Mouse (Mus musculus): ENCODE results near the gene Lamtor2. TPM values are rescaled to one million over a fixed set of nuclear protein-coding genes. Genes with fewer than 3 reads are reported as not detected.
A peak's percentile ranks its signal among the peaks of the same experiment; 100 is the strongest.

Lamtor2 gene
- polyA plus RNA-seq, 1 experiment = 133 TPM

GRCm38 (mm10) chr3:88503505-88503863, 49.4 kb downstream of the Lamtor2 start:
- no peak overlapping the region for H3K27ac ChIP-seq (ENCODE audit: insufficient read depth, low read length)
- TF ChIP-seq CTCF (IDR thresholded peaks at IDR 0.05; ENCODE audit: extremely low read depth, insufficient read depth, low read length) (no peak), POLR2A (IDR thresholded peaks at IDR 0.05; ENCODE audit: extremely low read depth, insufficient read depth, low read length) (no peak)
- peak overlapping the region; percentile 89 for H3K4me3 ChIP-seq (ENCODE audit: insufficient read depth, low read length)
- peaks cover 2% of the 10 kb centered on the region; the same call in 1 of the 2 replicates for H3K4me1 ChIP-seq (ENCODE audit: control insufficient read depth, insufficient read depth, low read length)

- Histone ChIP-seq H3K27ac (ENCODE audit: insufficient read depth, low read length) (peak overlapping the region; percentile 79), H3K4me3 (ENCODE audit: insufficient read depth, low read length) (peak overlapping the region; percentile 89), H3K4me1 (ENCODE audit: control insufficient read depth, insufficient read depth, low read length) (peaks cover 2% of the 10 kb centered on the region)
- peak; percentile 100 for TF ChIP-seq POLR2A (IDR thresholded peaks at IDR 0.05; ENCODE audit: extremely low read depth, insufficient read depth, low read length)
- no peak for TF ChIP-seq CTCF (IDR thresholded peaks at IDR 0.05; ENCODE audit: extremely low read depth, insufficient read depth, low read length)
These were observed 50.0 kb downstream of the Lamtor2 start for GRCm38 (mm10) chr3:88502641-88503504.

- Histone ChIP-seq H3K4me3 (ENCODE audit: insufficient read depth, low read length) (peak overlapping the region; percentile 89), H3K4me1 (ENCODE audit: control insufficient read depth, insufficient read depth, low read length) (peaks cover 2% of the 10 kb centered on the region), H3K27ac (ENCODE audit: insufficient read depth, low read length) (peak overlapping the region; percentile 65)
- TF ChIP-seq POLR2A (IDR thresholded peaks at IDR 0.05; ENCODE audit: extremely low read depth, insufficient read depth, low read length) (no peak), CTCF (IDR thresholded peaks at IDR 0.05; ENCODE audit: extremely low read depth, insufficient read depth, low read length) (no peak)
These were observed 50.8 kb downstream of the Lamtor2 start for GRCm38 (mm10) chr3:88502031-88502571.

GRCm38 (mm10) chr3:88501366-88502030, 51.4 kb downstream of the Lamtor2 start:
- Histone ChIP-seq H3K4me3 (ENCODE audit: insufficient read depth, low read length) (peak overlapping the region; percentile 89), H3K4me1 (ENCODE audit: control insufficient read depth, insufficient read depth, low read length) (peaks cover 2% of the 10 kb centered on the region), H3K27ac (ENCODE audit: insufficient read depth, low read length) (peak overlapping the region; percentile 65; the same call in 1 of the 2 replicates)
- TF ChIP-seq POLR2A (IDR thresholded peaks at IDR 0.05; ENCODE audit: extremely low read depth, insufficient read depth, low read length) = no peak

- TF ChIP-seq CTCF (IDR thresholded peaks at IDR 0.05; ENCODE audit: extremely low read depth, insufficient read depth, low read length) = no peak
- TF ChIP-seq POLR2A (IDR thresholded peaks at IDR 0.05; ENCODE audit: extremely low read depth, insufficient read depth, low read length) = no peak
- Histone ChIP-seq H3K4me3 (ENCODE audit: insufficient read depth, low read length) (peak overlapping the region; percentile 89; the same call in 1 of the 2 replicates), H3K27ac (ENCODE audit: insufficient read depth, low read length) (no peak overlapping the region), H3K4me1 (ENCODE audit: control insufficient read depth, insufficient read depth, low read length) (peaks cover 2% of the 10 kb centered on the region)
These were observed 52.1 kb downstream of the Lamtor2 start for GRCm38 (mm10) chr3:88500655-88501365.

GRCm38 (mm10) chr3:88500087-88500486, 52.8 kb downstream of the Lamtor2 start:
- TF ChIP-seq POLR2A (IDR thresholded peaks at IDR 0.05; ENCODE audit: extremely low read depth, insufficient read depth, low read length) (no peak), CTCF (IDR thresholded peaks at IDR 0.05; ENCODE audit: extremely low read depth, insufficient read depth, low read length) (no peak)
- Histone ChIP-seq H3K4me1 (ENCODE audit: control insufficient read depth, insufficient read depth, low read length) (peaks cover 5% of the 10 kb centered on the region), H3K27ac (ENCODE audit: insufficient read depth, low read length) (no peak overlapping the region), H3K4me3 (ENCODE audit: insufficient read depth, low read length) (no peak overlapping the region; the same call in 1 of the 2 replicates)

Other genes starting within 250 kb of the Lamtor2 start
- gene Glmp, start 228.1 kb downstream of the Lamtor2 start, polyA plus RNA-seq (2012; rRNA removed) = 90.9 and 97.3 TPM in 2 replicates
- gene Tmem79, start 216.9 kb downstream of the Lamtor2 start, polyA plus RNA-seq (2012; rRNA removed) = 0.83 and 0.86 TPM in 2 replicates
- 84.4 and 91.5 TPM in 2 replicates for gene Smg5, start 216.8 kb downstream of the Lamtor2 start, polyA plus RNA-seq (2012; rRNA removed)
- gene Paqr6, start 188.5 kb downstream of the Lamtor2 start, polyA plus RNA-seq (2012; rRNA removed) = 15.3 and 15.6 TPM in 2 replicates
- gene Bglap3, start 180.3 kb downstream of the Lamtor2 start, polyA plus RNA-seq (2012; rRNA removed) = 14.7 and 17.5 TPM in 2 replicates
- 0.44 TPM in 1 of 2 replicates, not detected in the other for gene Bglap2, start 174.4 kb downstream of the Lamtor2 start, polyA plus RNA-seq (2012; rRNA removed)
- not detected in 2 replicates for gene Bglap, start 168.6 kb downstream of the Lamtor2 start, polyA plus RNA-seq (2012; rRNA removed)
- 10.5 and 11.1 TPM in 2 replicates for gene Pmf1, start 142.7 kb downstream of the Lamtor2 start, polyA plus RNA-seq (2012; rRNA removed)
- gene Slc25a44, start 127.9 kb downstream of the Lamtor2 start, polyA plus RNA-seq (2012; rRNA removed) = 76.3 and 76.4 TPM in 2 replicates
- gene Sema4a, start 91.9 kb downstream of the Lamtor2 start, polyA plus RNA-seq (2012; rRNA removed) = 68.9 and 71.6 TPM in 2 replicates
- 64.7 and 70.6 TPM in 2 replicates for gene Lmna, start 43.1 kb downstream of the Lamtor2 start, polyA plus RNA-seq (2012; rRNA removed)
- gene Mex3a, start 20.7 kb downstream of the Lamtor2 start, polyA plus RNA-seq (2012; rRNA removed) = 1.5 TPM in 2 replicates
- 0.13 and 0.36 TPM in 2 replicates for gene Rab25, start 4.8 kb downstream of the Lamtor2 start, polyA plus RNA-seq (2012; rRNA removed)
- gene Ubqln4, start 684 bp upstream of the Lamtor2 start, polyA plus RNA-seq (2012; rRNA removed) = 103 and 110 TPM in 2 replicates
- 120 and 126 TPM in 2 replicates for gene Ssr2, start 22.8 kb upstream of the Lamtor2 start, polyA plus RNA-seq (2012; rRNA removed)
- 220 and 224 TPM in 2 replicates for gene Arhgef2, start 52.9 kb upstream of the Lamtor2 start, polyA plus RNA-seq (2012; rRNA removed)
- gene Rxfp4, start 100.1 kb upstream of the Lamtor2 start, polyA plus RNA-seq (2012; rRNA removed) = not detected in 2 replicates
- 70.5 and 75.6 TPM in 2 replicates for gene Khdc4, start 132.7 kb upstream of the Lamtor2 start, polyA plus RNA-seq (2012; rRNA removed)
- gene Rit1, start 163.8 kb upstream of the Lamtor2 start, polyA plus RNA-seq (2012; rRNA removed) = 58.7 and 63.6 TPM in 2 replicates
- 467 and 476 TPM in 2 replicates for gene Syt11, start 222.1 kb upstream of the Lamtor2 start, polyA plus RNA-seq (2012; rRNA removed)

All from cortical plate, adult 2 months (tissue).